Mouse (Mus musculus): ENCODE measurements around the gene Gsdmc3. TPM values are rescaled to one million over a fixed set of nuclear protein-coding genes. Genes with fewer than 3 reads are reported as not detected.
"Not testable (repeated sequence)": the region's sequence is repeated elsewhere in the genome, so short reads cannot be mapped to it uniquely, and the experiment has no call there.

The Gsdmc3 gene
- polyA plus RNA-seq (2015; fragmentation: Nextera tagmentation; extraction: Ambion mirVana): not detected in 2 replicates

- H3K36me3 ChIP-seq; H3K9me3 ChIP-seq; ATAC-seq (ENCODE audit: low FRiP score); H3K9ac ChIP-seq; H3K4me3 ChIP-seq; H3K27me3 ChIP-seq; H3K4me2 ChIP-seq; H3K27ac ChIP-seq; H3K4me1 ChIP-seq (replicated peaks): not testable (repeated sequence)
- WGBS: 94% methylated on average over 1 of the region's 3 CpGs
These were observed at the start of gene Gsdmc3 for GRCm38 (mm10) chr15:63878458-63878857. Gene Gsdmc3, minus strand, starts transcription at chr15:63878558.

- ATAC-seq (ENCODE audit: low FRiP score): no peak
These were observed 47.8 kb upstream of the Gsdmc3 start for GRCm38 (mm10) chr15:63926201-63926600.

GRCm38 (mm10) chr15:63924484-63924883 is 46.1 kb upstream of the Gsdmc3 start:
- no peaks in the 10 kb centered on the region for H3K27me3 ChIP-seq
- H3K4me3 ChIP-seq: no peak overlapping the region
- 96% methylated on average over 1 of the region's 1 CpGs for WGBS
- no peaks in the 10 kb centered on the region for H3K4me1 ChIP-seq (replicated peaks)
- H3K9ac ChIP-seq: no peak overlapping the region
- H3K9me3 ChIP-seq: no peaks in the 10 kb centered on the region
- peaks cover 13% of the 10 kb centered on the region for H3K36me3 ChIP-seq
- no peak for ATAC-seq (ENCODE audit: low FRiP score)
- no peak overlapping the region for H3K27ac ChIP-seq
- no peak overlapping the region for H3K4me2 ChIP-seq

More at GRCm38 (mm10) chr15:63926201-63926600, 47.8 kb upstream of the Gsdmc3 start:
- 92% methylated on average over 3 of the region's 3 CpGs for WGBS
- Histone ChIP-seq H3K27me3 (no peaks in the 10 kb centered on the region), H3K4me1 (replicated peaks) (no peaks in the 10 kb centered on the region), H3K36me3 (peaks cover 21% of the 10 kb centered on the region), H3K27ac (no peak overlapping the region), H3K9me3 (no peaks in the 10 kb centered on the region), H3K4me3 (no peak overlapping the region), H3K9ac (no peak overlapping the region), H3K4me2 (no peak overlapping the region)

- ATAC-seq (ENCODE audit: low FRiP score): not testable (repeated sequence)
These were observed 43.3 kb upstream of the Gsdmc3 start for GRCm38 (mm10) chr15:63921618-63922017.

GRCm38 (mm10) chr15:63919728-63920127 is 41.4 kb upstream of the Gsdmc3 start:
- not testable (repeated sequence) for H3K27ac ChIP-seq; H3K4me2 ChIP-seq; H3K9me3 ChIP-seq; H3K4me3 ChIP-seq; ATAC-seq (ENCODE audit: low FRiP score); H3K27me3 ChIP-seq; H3K36me3 ChIP-seq; H3K4me1 ChIP-seq (replicated peaks); H3K9ac ChIP-seq
- 73% methylated on average over 1 of the region's 2 CpGs for WGBS

More at GRCm38 (mm10) chr15:63921618-63922017, 43.3 kb upstream of the Gsdmc3 start:
- H3K9ac ChIP-seq; H3K4me2 ChIP-seq; H3K4me1 ChIP-seq (replicated peaks); H3K27ac ChIP-seq; H3K27me3 ChIP-seq; H3K9me3 ChIP-seq; H3K4me3 ChIP-seq; H3K36me3 ChIP-seq: not testable (repeated sequence)
- 93% methylated on average over 2 of the region's 5 CpGs for WGBS

- H3K9me3 ChIP-seq; ATAC-seq (ENCODE audit: low FRiP score); H3K4me1 ChIP-seq (replicated peaks); H3K9ac ChIP-seq; H3K27ac ChIP-seq; H3K4me2 ChIP-seq; H3K4me3 ChIP-seq; H3K27me3 ChIP-seq; H3K36me3 ChIP-seq: not testable (repeated sequence)
- WGBS: 90% methylated on average over 4 of the region's 4 CpGs
These were observed 38.2 kb upstream of the Gsdmc3 start for GRCm38 (mm10) chr15:63916584-63916983.

- H3K27me3 ChIP-seq; H3K4me2 ChIP-seq; H3K4me1 ChIP-seq (replicated peaks); H3K27ac ChIP-seq; H3K4me3 ChIP-seq; H3K36me3 ChIP-seq; H3K9ac ChIP-seq; H3K9me3 ChIP-seq; ATAC-seq (ENCODE audit: low FRiP score): not testable (repeated sequence)
- WGBS: 87% methylated on average over 2 of the region's 2 CpGs
These were observed 33.8 kb upstream of the Gsdmc3 start, which contains the start of gene Gsdmc4 for GRCm38 (mm10) chr15:63912197-63912596. Gene Gsdmc4, minus strand, starts transcription at chr15:63912297.

- not testable (repeated sequence) for H3K36me3 ChIP-seq; H3K9ac ChIP-seq; H3K4me3 ChIP-seq; H3K27me3 ChIP-seq; ATAC-seq (ENCODE audit: low FRiP score); H3K4me2 ChIP-seq; H3K9me3 ChIP-seq; H3K27ac ChIP-seq; H3K4me1 ChIP-seq (replicated peaks)
These were observed 31.5 kb upstream of the Gsdmc3 start for GRCm38 (mm10) chr15:63909896-63910295.

- H3K4me1 ChIP-seq (replicated peaks); H3K27me3 ChIP-seq; H3K27ac ChIP-seq; H3K9ac ChIP-seq; H3K9me3 ChIP-seq; H3K4me3 ChIP-seq; ATAC-seq (ENCODE audit: low FRiP score); H3K36me3 ChIP-seq; H3K4me2 ChIP-seq: not testable (repeated sequence)
- 40% methylated on average over 9 of the region's 9 CpGs for WGBS
These were observed 17.4 kb upstream of the Gsdmc3 start for GRCm38 (mm10) chr15:63895560-63896353.

- H3K9ac ChIP-seq; H3K27ac ChIP-seq; H3K36me3 ChIP-seq; H3K27me3 ChIP-seq; H3K4me3 ChIP-seq; H3K4me2 ChIP-seq; H3K9me3 ChIP-seq; ATAC-seq (ENCODE audit: low FRiP score); H3K4me1 ChIP-seq (replicated peaks): not testable (repeated sequence)
- WGBS: 77% methylated on average over 5 of the region's 5 CpGs
These were observed 10.1 kb upstream of the Gsdmc3 start for GRCm38 (mm10) chr15:63888440-63888839.

- H3K4me2 ChIP-seq; H3K27ac ChIP-seq; H3K9me3 ChIP-seq; H3K9ac ChIP-seq; H3K36me3 ChIP-seq; ATAC-seq (ENCODE audit: low FRiP score); H3K4me3 ChIP-seq; H3K27me3 ChIP-seq; H3K4me1 ChIP-seq (replicated peaks): not testable (repeated sequence)
- no CpG with 5 or more reads among the region's 5 CpGs for WGBS
These were observed 9.6 kb upstream of the Gsdmc3 start for GRCm38 (mm10) chr15:63887949-63888348.

- not testable (repeated sequence) for H3K36me3 ChIP-seq; H3K27me3 ChIP-seq; H3K9me3 ChIP-seq; H3K4me1 ChIP-seq (replicated peaks); H3K9ac ChIP-seq; ATAC-seq (ENCODE audit: low FRiP score); H3K4me2 ChIP-seq; H3K4me3 ChIP-seq; H3K27ac ChIP-seq
These were observed 2.2 kb downstream of the Gsdmc3 start for GRCm38 (mm10) chr15:63876160-63876559.

- H3K36me3 ChIP-seq; ATAC-seq (ENCODE audit: low FRiP score); H3K4me1 ChIP-seq (replicated peaks); H3K27me3 ChIP-seq; H3K4me2 ChIP-seq; H3K27ac ChIP-seq; H3K4me3 ChIP-seq; H3K9me3 ChIP-seq; H3K9ac ChIP-seq: not testable (repeated sequence)
- WGBS: 49% methylated on average over 5 of the region's 5 CpGs
These were observed 16.4 kb downstream of the Gsdmc3 start for GRCm38 (mm10) chr15:63861965-63862364.
